Mouse (Mus musculus): Measurements from ENCODE around the gene Telo2.

Gene Telo2

DNA sequence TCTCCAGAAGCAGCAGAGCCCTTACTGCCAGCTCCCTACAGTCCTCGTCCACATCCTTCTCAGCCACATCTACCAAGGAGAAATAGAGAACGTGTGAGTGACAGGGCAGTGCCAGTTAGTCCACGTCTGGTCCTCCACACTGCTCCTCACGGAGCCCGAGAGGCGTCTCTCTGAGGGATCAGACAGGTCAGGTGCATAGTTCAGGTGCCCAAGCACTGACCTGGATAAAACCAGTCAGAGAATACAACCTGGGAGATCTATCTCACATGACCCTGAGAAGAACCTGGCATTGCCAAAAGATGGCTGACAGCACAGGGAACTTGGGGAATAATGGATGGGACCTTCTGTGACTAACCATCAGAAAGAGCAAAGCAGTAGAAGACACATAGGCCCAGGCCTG lies 15.7 kb downstream of the Telo2 start:
- no peak for DNase-seq

DNA sequence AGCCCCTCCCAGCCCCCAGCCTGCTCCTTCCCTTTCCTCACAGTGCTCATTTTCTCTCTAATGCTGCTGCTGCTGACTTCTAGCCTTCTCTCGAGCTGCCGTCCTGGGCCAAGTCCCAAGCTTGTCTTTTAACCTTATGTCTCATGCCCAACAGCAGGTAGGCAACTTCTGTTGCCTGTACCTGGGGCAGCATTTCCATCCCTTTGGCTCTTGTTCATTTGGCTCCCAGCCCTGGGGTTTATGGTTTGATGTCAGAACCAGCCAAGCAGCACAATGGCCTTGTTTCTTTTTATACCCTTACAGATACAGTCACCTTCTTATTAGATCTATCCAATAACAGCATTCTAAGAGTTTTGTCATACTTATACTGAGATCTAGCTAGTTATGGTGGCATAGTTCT lies 19.5 kb downstream of the Telo2 start:
- DNase-seq: no peak

DNA sequence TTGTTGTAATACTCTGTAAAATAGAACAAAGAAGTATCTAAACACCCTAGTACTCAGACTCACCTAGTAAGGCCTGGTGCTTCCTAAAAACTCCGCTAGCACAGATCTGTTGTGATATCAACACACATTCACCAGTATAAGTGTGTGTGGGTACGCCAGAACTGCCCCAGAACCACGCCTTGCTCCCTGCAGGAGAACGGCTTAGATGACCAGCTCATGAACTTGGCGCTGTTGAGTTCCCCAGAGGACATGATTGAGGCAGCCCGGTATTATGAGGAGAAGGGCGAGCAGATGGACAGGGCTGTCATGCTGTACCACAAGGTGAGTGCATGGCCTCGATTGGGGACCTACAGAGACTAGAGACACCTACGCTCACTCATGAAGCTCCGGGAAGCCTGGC lies 25.3 kb downstream of the Telo2 start:
- DNase-seq: no peak

DNA sequence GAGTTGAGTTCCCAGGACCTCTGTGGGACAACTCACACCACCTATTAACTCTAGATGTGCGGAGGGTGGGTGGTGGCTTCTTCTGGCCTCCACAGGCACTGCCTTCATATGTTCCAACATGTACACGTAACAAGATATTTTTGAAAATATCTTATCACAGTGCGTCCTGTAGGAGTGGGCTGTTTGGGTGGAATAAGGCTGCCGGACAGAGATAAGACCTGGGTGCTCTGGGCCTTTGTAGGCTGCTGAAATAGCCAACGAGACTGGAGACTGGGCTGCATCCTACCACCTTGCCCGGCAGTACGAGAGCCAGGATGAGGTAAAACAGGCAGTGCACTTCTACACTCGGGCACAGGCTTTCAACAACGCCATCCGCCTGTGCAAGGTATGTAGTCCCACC lies 26.6 kb downstream of the Telo2 start:
- DNase-seq: no peak

DNA sequence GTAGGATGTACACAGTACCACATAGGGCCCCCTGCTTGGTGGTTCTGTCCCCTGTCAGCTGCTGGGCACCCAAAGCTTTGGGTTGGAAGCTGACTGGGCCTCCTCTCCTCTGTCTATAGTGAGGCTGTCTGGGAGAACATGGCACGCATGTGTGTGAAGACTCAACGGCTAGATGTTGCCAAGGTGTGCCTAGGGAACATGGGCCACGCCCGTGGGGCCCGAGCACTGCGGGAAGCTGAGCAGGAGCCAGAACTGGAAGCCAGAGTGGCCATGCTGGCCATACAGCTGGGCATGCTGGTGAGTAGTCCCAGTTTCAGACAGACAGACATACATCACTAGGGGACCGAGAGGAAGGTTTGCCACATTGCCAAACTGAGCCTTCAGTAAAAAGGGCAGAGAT lies 29.0 kb downstream of the Telo2 start:
- DNase-seq: no peak

DNA sequence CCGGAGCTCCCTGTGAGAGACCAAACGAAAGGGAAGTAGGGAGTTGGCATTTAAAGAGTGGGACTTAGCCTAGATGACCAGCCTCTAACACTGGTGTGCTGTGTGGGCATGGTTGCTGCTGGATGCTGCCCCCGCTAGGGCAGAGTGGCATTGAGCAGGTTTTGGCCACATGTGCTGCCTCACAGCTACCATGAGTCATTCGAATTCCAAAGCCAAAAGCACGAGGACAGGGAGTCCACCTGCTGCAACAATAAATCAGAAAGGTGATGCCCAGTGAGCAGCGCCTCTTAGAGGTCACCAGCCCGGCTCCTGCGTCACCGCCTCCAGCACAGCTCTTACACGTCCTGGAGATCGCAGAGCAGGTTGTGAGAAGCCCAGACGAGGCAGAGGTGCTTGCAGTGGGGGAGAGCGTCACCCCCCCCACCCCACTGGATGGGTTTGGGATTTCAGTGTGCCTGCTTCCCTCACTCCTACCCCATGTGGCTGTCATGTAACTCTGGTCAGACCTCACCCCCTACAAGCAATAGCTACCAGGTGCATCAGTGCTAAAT lies 30.9 kb downstream of the Telo2 start:
- DNase-seq: no peak

DNA sequence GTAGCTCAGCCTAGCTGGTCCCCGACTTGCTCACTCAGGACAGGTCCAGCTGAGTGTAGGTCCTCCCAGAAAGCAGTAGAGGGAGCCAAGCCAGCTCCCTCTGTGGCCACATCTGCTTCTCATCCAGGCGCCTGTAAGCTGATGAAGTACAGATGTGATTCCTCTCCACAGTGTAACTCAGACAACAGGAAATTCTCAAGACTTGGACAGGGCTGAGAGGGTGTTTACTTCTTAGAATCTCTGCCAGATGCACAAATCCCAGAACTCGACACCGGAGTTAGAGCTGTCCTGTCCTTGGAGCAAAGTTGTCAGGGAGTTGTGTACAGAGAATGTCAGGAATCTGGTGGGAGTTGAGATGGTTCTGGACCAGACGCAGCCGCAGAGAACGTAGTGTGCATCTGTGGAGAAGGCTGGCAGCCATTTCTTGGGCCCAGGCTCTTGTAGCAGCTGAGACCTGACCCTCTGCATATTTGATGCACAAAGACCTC lies 32.3 kb downstream of the Telo2 start, which contains the start of gene Tmem204:
Gene Tmem204, minus strand, starts transcription at position 148 of the 488 bp plus-strand sequence.
- DNase-seq: peak; percentile 74

DNA sequence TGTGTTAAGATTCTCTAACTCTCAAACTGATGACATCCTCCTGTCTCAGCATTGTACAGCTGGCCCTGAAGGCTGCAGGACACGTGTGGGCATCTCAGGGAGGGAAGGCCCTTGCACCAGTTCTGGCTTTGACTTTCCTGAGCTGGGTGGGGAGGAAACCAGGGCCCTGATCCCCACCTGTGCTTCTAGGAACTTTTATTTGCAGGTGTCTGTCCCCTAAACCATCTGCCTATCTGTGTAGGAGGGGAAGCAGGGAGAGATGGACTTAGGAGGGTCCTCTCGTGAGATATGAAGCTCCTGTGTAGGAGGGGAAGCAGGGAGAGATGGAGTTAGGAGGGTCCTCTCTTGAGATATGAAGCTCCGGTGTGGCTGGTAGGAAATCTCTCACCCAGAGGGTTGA lies 32.9 kb downstream of the Telo2 start:
- no peak for DNase-seq

DNA sequence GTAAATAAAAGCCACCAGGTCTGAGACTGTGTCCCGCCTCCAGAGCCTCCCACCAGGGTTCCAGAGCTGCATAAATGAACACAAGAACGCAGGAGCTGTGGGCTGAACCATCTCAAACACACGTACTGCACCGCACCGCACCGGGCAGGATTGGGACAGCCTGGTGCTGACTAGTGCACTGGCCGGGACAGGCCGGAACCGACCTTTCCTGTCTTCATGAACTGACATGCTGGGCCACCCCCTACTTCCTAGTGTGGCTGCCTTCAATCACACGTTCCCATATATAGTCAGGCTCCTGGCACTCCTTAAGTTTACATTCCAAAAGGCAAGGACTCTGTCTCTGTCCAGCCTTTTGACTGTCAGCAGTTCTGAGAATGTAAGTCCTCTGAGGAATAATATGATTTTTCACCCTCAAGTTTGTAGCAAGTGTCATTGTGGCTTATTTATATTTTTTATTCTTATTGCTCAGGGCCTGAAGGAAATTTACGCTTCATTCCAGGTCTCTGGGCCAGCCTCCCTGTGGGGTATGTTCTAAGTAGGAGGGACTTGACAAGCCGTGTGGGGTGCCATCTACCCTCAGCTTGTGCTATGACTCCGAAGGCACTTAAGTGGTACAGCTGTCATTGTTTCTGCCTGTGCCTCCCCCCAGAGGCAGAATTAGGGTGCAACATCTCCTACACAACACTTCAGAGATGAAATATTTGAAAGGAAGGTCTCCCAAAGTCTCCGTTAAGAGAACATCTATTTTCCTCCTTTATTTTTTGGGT lies 33.5 kb downstream of the Telo2 start:
- DNase-seq: peak; percentile 70

DNA sequence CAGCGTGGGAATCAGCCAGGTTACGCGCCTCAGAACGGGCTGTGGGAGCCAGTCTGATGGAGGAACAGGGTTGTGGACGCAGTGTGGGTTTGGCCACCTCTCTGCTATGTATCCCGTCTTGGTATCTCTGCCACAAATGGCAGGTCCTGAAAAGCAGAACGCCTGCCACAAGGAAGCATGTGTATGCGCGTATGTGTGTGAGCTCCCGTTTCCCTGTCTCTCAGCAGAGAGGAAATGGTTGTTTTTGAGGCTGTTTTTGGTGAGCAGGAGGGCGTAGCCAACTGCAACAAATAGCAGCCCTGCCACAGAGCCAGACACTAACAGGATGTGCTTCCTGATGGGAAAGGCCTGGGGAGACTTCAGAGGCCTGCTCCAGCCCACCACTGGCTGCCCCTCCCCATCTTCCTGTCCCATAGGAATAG lies 34.8 kb downstream of the Telo2 start:
- peak; percentile 81 for DNase-seq

DNA sequence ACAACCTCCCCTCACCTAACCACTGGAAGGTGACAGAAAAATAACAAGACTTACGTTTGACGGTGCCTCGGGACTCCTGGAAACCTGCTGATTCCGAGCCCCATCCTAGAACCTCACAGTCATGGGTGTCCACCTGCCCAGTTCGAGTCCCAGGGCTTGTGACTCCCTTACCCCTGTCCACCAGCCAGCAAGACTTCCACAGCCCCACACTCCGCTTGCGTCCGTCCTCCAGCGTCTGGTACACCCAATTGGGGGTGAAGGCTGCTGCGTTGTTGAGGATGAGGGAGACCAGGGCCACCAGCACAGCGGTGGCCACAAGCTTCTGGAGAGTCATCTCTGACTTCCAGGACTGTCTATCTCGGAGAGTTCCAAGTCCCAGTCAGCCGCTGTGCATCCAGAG lies 35.6 kb downstream of the Telo2 start:
- DNase-seq: no peak

DNA sequence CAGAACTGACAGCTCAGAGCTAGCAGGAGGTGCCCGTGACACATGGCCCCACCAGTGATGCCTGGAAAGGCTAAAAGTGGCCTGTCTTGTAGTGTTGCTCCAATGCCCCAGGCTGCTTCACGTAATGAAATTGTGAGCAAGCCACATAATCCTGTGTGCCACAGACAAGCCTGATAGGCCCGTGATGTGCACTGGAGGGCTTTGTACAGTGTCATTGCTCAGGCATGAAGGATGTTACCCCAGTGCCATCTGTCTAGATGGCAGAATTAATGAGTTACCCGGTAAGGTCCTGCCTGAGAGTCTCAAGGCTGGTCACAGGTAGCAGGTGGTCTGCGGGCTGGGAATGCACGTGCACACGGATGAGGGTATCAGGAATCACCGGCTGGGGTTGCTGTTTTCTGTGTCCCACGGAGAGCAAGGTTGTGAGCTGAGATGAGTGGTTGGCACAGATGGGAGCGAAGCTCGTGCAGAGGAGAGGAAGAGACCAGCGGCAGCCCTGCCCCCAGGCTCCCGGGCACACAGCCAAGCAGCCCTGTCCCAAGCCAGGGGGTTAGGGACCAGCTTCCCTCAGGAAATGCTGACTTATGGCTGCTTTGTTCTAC lies 37.9 kb downstream of the Telo2 start:
- DNase-seq: peak; percentile 90

DNA sequence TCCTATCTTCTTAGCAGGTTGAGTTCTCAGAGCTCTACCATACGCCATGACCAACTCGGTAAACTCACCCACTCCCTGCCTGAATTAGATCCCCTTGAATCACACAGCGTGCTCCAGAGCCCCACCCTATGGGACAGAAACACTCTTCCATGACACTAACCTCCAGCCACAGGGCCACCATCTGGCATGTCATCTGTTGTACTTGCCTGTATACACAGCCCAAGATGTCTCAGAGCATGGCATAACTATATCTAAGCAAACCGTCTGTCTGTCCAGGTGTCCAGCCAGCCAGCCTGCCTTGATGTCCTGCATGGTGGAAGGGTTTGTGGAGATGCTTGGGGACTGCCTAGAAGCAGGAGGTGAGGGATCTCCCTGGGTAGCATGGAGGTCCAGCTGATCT lies 38.9 kb downstream of the Telo2 start:
- DNase-seq: no peak

DNA sequence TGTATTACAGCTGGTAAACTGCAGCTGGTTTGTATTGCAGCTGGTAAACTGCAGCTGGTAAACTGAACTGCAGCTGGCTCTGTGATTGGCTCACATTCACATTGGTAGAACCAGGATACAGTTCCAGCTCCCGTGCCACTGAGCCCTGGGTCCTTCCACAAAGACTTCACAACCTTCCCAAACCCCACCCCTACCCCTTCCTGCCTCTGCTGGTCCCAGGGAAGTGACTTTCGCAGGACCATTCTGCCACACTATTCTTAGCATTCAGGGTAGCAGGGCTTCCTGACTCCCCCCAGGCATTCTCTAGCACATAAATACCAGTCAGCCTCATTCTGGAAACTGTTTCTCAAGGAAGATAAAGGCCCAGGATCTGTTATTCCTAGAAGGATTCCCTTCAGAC lies 47.1 kb downstream of the Telo2 start:
- no peak for DNase-seq

DNA sequence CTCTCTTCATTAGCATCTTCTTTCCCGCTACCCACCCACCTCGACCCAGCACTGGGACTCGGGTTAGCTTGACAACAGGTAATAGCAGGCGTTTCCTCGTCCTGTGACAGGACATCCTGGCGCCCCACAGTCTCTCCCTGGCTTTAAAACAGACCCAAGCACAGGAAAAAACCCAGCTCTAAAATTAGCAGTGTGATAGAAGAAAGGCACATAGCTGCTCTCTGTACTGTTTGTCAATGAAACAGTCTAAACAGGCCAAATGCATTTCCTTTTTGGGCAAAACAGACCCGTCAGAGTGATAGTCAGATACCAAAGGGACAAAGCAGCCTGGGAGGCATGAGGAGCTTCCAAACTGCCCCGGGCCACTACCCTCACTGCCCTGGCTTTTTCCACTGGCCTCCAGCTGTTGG lies 48.3 kb downstream of the Telo2 start:
- peak; percentile 62 for DNase-seq

DNA sequence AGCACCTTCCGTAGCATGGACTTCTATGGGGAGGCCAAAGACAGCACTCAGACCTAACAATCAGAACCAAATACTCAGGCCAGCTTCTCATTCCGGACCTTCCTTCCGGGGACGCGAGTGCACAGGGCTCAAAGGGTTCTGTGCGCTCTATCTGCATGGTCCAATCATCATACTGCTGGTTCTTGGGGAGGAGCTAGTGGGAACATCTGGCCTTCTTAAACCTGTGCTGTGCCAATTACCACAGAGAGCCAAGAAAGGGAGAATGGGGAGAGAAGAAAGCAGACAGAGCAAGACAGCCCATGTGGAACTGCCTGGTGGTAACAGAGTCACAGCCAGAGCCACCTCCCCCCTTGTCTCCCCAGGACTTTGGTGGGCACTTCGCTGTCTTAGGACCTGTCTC lies 49.2 kb downstream of the Telo2 start:
- DNase-seq: no peak

DNA sequence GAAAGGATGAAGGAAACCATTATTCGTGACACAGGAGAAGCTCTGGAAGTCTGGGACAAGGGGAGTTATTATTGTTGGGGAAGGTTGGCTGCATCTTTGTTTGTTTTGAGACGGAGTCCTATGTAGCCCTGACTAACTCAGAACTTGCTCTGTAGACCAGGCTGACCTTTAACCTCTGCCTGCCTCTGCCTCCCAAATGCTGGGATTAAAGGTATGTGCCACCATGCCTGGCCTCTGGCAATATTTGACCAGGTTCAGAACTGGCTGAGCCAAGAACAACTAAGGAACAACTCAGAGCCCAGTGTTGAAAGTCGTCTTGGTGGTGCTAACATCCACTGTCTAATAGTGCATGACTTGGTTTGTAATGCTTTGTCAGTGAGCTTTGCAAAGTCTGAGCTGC lies 50.6 kb downstream of the Telo2 start:
- DNase-seq: no peak

DNA sequence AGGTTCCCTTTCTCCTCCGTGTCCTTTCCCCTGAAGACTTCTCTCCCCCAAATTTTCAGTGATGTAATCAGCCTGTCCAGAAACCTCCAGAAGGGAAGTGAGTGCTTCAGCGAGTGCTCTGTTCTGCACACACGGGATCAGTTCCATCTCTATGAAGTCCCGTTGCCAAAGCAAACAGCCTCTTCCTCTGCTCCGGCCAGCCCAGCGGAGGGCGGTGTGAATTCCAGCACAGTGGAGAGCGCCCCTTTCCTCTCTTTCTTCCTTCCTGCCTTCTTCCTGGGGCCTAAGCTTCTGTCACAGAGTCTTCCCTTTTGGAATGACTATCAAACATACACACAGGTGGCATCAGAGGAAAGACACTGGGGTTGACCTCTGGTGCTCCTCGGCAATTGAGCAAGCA lies 51.4 kb downstream of the Telo2 start:
- peak; percentile 76 for DNase-seq

DNA sequence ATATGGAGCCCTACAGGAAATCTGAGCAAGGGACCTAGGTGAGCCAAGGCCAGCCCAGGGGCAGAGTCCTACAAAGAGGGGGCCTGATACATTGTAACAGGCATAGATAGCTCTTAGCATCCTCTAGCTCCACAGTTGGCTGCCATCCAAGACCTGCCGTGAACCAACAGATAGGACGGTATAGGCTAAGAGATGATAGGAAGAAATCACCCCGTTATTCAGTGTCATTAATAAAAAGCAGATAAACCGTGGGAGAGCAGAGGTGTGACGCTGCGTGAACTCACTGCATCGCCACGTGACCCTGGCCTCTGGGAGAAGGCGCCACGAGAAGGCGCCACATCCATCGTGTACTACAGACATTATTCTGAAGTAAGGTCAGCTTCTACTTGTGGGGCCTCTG lies 51.9 kb downstream of the Telo2 start:
- DNase-seq: no peak

DNA sequence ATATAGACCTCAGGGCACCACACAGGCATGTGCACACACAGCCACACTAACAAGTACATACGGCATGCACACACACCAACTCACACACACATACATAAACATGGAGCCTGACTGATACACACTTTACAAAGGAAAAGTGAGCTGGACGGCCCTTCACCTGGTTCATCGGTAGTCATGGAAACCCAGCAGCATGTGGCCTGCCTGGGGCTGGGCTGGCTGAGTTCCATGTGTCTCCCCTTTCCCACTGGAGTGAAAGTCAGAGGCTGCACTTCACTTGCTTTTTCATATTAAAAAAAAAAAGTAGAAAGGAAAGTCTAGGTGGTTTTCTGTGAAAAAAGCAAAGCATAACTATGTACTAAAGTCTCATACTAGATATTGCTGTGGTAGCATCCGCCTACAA lies 52.5 kb downstream of the Telo2 start:
- no peak for DNase-seq

DNA sequence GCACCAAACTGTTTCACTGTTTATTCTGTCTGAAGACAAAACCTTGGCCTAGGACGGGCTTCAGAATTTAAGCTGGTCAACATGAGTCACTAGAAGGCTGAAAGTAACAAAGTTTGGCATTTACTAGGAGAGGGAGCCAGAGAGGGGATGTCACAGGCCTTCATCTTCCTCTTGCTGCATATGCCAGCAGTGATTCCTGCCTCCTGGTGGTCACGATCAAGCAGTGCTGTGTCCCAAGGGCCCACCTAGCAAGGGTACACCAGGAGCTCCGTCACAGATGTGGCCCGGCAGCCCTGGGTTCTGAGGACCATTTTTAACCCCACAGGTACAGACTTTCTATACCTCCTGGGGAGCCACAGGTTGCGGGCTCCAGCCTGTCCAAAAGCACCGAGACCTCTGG lies 58.7 kb downstream of the Telo2 start:
- DNase-seq: no peak

DNA sequence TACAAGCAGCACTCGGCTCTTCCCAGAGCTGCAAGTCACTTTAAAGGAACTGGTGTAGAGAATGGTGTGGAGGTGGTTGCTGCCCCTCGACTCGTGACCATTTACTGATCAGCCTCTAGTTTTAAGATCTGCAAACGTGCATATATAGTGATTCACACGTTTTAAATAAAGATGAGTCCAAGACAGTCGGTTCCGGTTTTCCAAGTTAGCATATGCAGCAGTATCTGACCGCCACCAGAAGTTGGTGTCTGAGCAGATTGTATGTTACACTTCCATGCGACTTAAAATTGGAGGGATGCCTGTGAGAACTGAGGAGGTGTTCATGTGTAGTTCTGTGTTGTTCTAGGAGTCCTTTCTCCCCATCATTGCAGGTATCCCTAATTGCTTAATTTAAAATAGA lies 62.5 kb downstream of the Telo2 start:
- no peak for DNase-seq

All from lung, postnatal 14 days (tissue).